Mouse (Mus musculus) heart, adult 2 months (tissue): Measurements from ENCODE around the gene Alkbh7. TPM values are rescaled to one million over a fixed set of nuclear protein-coding genes. Genes with fewer than 3 reads are reported as not detected.

Source experiments
- DNase-seq, 2 experiments: peaks; one replicate each; pipeline ENCODE4 v3.0.0; 2021
- H3K27ac ChIP-seq: fragments of 200-600 bp; 2 replicates; pipeline ENCODE4 v1.8.1; 2022
- H3K27me3 ChIP-seq: fragments of 200-500 bp; 2 replicates; pipeline ENCODE4 v1.6.1; 2012; ENCODE audit warnings: mild to moderate bottlenecking, low read length, inconsistent platforms, mixed read lengths; ENCODE audit not compliant: control insufficient read depth, insufficient read depth
- H3K36me3 ChIP-seq: fragments of 200-500 bp; 2 replicates; pipeline ENCODE4 v1.6.1; 2012; ENCODE audit warnings: low read length, inconsistent platforms; ENCODE audit not compliant: control insufficient read depth, insufficient read depth
- H3K4me1 ChIP-seq: fragments of 200-500 bp; 2 replicates; pipeline ENCODE4 v1.6.1; 2011; ENCODE audit warnings: low read length; ENCODE audit not compliant: control insufficient read depth, insufficient read depth
- H3K4me3 ChIP-seq: fragments of 200-600 bp; 2 replicates; pipeline ENCODE4 v1.8.1; 2022
- H3K79me2 ChIP-seq: fragments of 200-500 bp; replicated peaks from 2 replicates; pipeline ENCODE4 v1.6.1; 2012; ENCODE audit warnings: mild to moderate bottlenecking, inconsistent platforms, low read length, moderate library complexity, mixed read lengths; ENCODE audit not compliant: control insufficient read depth, insufficient read depth
- H3K9ac ChIP-seq: fragments of 200-500 bp; 2 replicates; pipeline ENCODE4 v1.6.1; 2012; ENCODE audit warnings: low read depth, mild to moderate bottlenecking, control low read depth, inconsistent platforms, low read length, mixed read lengths
- CTCF ChIP-seq: fragments of 200-600 bp; IDR thresholded peaks from 2 replicates; pipeline ENCODE4 v1.8.1; 2022; ENCODE audit warnings: antibody characterized with exemption, mild to moderate bottlenecking, moderate library complexity
- EP300 ChIP-seq: fragments of 200-500 bp; IDR thresholded peaks from 2 replicates; pipeline ENCODE4 v1.6.1; 2011; ENCODE audit warnings: low read depth, low read length, control low read depth; ENCODE audit not compliant: insufficient read depth
- POLR2A ChIP-seq: fragments of 200-500 bp; IDR thresholded peaks from 2 replicates; pipeline ENCODE4 v1.6.1; 2011; ENCODE audit warnings: mild to moderate bottlenecking, low read depth, low read length, control low read depth; ENCODE audit not compliant: insufficient read depth
- WGBS: fragments of 180-500 bp; shearing (Covaris S2); methylation state at CpG from one replicate; pipeline ENCODE4 v1.1.7; 2018; 5-methylcytosine and 5-hydroxymethylcytosine counted together
- intact Hi-C: fragments of 180-260 bp; cut with DNase I; formaldehyde crosslinking; loops from one replicate; pipeline ENCODE4 v1.15.1; 2025
- long read RNA-seq: library from polyadenylated mRNA; stranded (forward); transcript quantifications from one replicate; pipeline ENCODE4 v2.0.0, GENCODE M21; 2021
- polyA plus RNA-seq: library from polyadenylated mRNA; depleted of rRNA; stranded (reverse); fragments of >200 nt; gene quantifications from 2 replicates; pipeline ENCODE4 v1.2.3, GENCODE M21; 2012; rRNA removed
- total RNA-seq, 2 experiments: library from RNA; stranded (reverse); gene quantifications; 2 replicates each; pipeline ENCODE4 v1.2.3; 2021

The Alkbh7 gene
- total RNA-seq (10 to 100 TPM; 65.3 to 72.8 TPM), polyA plus RNA-seq (74.5 and 90.8 TPM in 2 replicates)
- long read RNA-seq, transcript Alkbh7-201 (4 exons, 917 nt), result major isoform, 42 of 48 reads
- long read RNA-seq, partial matches to known transcripts, result 3 of 48 reads
- long read RNA-seq, other reads (novel, unspliced or antisense), result 0 of 48 reads

DNA sequence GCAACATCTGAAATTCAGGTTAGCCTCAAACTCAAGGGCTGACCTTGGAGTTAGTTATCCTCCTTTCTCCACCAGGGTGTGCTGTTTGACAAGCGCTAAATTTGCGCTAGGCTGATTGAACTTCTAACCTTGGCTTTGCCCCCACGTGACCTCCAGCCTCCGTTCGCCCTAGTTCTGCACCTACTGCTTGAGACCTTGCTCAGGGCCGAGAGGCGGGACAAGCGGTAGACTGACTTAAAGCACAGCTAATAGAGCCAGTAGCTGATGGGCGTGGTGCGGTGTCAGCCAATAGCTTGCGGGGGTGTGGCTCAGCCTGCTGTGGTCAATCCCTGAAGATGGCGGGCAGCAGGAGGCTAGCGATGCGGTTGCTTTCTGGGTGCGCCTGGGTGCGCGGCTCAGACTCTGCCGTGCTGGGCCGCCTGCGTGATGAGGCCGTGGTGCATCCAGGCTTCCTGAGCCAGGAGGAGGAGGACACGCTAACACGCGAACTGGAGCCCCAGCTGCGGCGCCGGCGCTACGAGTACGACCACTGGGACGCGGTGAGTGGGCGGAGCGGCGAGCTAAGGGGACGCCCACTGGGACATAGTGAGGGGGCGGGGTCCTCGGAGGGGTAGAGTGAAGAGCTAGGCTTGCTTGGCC, at the start of gene Alkbh7:
Gene Alkbh7, plus strand, starts transcription at position 311 of the 639 bp plus-strand sequence.
- Histone ChIP-seq H3K79me2 (no peaks in the 10 kb centered on the region), H3K27ac (peak within 1 kb of the TSS; percentile 84), H3K4me3 (peak within 1 kb of the TSS; percentile 51), H3K4me1 (peaks cover 4% of the 10 kb centered on the region; the same call in 1 of the 2 replicates), H3K36me3 (no peaks in the 10 kb centered on the region), H3K9ac (peak within 1 kb of the TSS; percentile 82), H3K27me3 (no peaks in the 10 kb centered on the region)
- under 1% methylated on average over 38 of the region's 38 CpGs for WGBS
- intact Hi-C loops, result loop anchor here (2.0 kb wide), 3 partner anchors 100 to 338 kb away; no protein-coding TSS in a partner anchor
- peak; percentile 90 for TF ChIP-seq EP300
- TF ChIP-seq POLR2A, result peak; percentile 82
- peak; percentile 89 for TF ChIP-seq CTCF
- DNase-seq, result peak; percentile 93 to 98

DNA sequence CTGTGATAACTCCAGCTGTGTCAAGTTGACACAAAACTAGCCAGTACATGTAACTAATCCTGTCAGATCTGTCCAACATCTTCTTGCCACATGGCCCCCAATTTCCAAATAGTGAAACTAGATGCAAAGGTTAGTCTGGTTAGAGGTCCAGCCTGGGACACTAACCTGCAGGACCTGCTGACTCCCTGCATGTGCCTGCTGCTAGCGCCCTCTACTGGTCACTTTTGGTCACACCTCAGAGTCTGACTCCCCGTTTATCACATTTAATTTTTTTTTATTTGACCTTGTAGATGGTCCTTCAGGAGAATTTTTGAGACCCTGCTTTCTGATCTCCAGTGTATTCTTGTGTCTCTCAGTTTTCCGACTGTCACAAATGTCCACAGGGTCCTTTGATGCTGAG, 46.2 kb upstream of the Alkbh7 start:
- no peaks in the 10 kb centered on the region for H3K79me2 ChIP-seq
- WGBS, result 15% methylated on average over 3 of the region's 3 CpGs
- peak; percentile 38 to 70 for DNase-seq
- no peak overlapping the region for H3K9ac ChIP-seq
- TF ChIP-seq CTCF (peak; percentile 94), POLR2A (no peak), EP300 (0 out of 2 replicates have a peak, but pooled peaks have one; percentile 49)
- no peaks in the 10 kb centered on the region for H3K27me3 ChIP-seq
- no peak overlapping the region for H3K27ac ChIP-seq
- no peaks in the 10 kb centered on the region for H3K4me1 ChIP-seq
- intact Hi-C loops, result loop anchor here (1.0 to 2.0 kb wide), 2 partner anchors 54 to 142 kb away; no protein-coding TSS in a partner anchor
- no peak overlapping the region for H3K4me3 ChIP-seq
- H3K36me3 ChIP-seq, result no peaks in the 10 kb centered on the region

DNA sequence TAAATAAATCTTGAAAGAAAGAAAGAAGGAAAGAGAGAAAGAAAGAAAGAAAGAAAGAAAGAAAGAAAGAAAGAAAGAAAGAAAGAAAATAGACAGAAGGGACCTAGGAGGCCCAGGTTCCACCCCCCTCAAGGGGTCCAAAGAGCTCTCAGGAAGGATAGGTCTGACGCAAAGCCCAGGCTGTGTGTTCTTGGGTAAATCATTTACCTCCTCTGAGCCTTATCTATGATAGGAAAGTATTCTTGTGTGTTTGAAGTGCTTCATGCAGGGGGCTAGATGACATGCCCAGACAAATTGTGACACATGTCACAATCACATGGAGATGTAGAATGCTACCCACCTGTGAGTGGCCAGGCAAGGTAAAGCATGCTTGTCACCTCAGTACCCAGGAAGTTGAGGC, 44.5 kb upstream of the Alkbh7 start:
- no peaks in the 10 kb centered on the region for H3K79me2 ChIP-seq
- intact Hi-C loops, result no loop called here
- no peaks in the 10 kb centered on the region for H3K27me3 ChIP-seq
- H3K4me1 ChIP-seq, result no peaks in the 10 kb centered on the region
- H3K36me3 ChIP-seq, result no peaks in the 10 kb centered on the region
- H3K27ac ChIP-seq, result no peak overlapping the region
- no peak overlapping the region for H3K9ac ChIP-seq
- TF ChIP-seq POLR2A, result no peak
- no peak for DNase-seq
- WGBS, result 89% methylated on average over 1 of the region's 1 CpGs
- H3K4me3 ChIP-seq, result no peak overlapping the region

DNA sequence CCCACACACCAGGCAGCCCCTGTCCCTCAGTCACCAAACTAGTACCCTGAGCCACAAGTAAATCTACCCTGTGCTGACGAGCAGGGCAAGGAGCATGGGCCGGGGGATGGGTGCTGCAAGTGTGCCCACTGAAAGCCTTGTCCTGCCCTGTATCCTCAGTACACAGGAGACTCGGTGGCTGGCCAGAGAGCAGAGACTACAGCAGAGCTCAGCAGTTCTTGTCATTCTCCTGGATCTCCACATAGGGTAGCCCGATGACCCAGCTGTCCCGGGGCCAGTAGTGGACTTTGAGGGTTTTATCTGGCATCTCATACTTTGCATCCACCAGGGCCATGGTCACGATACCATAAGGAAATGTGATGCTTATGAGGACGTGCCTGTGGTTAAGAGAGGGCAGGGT, 42.3 kb upstream of the Alkbh7 start:
- no peak for TF ChIP-seq EP300
- no peak for TF ChIP-seq POLR2A
- TF ChIP-seq CTCF, result no peak
- 77% methylated on average over 7 of the region's 7 CpGs for WGBS
- no peak overlapping the region for H3K9ac ChIP-seq
- peaks cover 2% of the 10 kb centered on the region; the same call in 1 of the 2 replicates for H3K27me3 ChIP-seq
- intact Hi-C loops, result no loop called here
- no peak for DNase-seq
- no peaks in the 10 kb centered on the region for H3K4me1 ChIP-seq
- no peak overlapping the region for H3K4me3 ChIP-seq
- no peak overlapping the region for H3K27ac ChIP-seq
- H3K36me3 ChIP-seq, result no peaks in the 10 kb centered on the region
- H3K79me2 ChIP-seq, result no peaks in the 10 kb centered on the region

DNA sequence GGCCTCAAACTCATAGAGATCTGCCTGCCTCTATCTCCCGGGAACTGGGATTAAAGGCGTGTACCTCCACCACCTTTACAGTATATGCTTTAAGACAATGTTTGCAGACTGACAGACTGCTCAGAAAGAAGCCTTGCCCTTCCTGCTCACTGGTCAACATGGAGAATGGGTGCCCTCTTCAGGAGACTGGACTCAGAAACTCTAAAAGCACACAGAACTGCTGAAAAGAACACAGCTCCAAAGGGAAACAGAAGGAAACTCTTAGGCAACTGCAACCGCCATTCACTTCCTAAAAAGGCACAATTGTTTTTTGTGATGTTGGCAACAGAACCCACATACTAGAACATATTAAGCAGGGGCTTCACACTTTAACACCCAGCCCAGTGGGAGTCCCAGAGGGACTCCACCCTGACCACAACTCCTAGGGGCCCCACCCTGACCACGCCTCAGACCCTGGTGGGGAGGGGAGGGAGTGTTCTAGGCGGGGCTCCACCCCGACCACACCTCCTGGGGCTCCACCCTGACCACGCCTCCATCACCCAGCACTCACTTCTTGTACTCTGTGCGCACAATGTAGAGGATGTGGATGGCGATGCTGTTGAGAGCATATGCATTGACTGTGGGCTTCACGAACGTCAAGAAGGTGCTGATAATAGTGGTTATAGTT, 39.2 kb upstream of the Alkbh7 start:
- Histone ChIP-seq H3K4me1 (no peaks in the 10 kb centered on the region), H3K27ac (no peak overlapping the region), H3K4me3 (no peak overlapping the region), H3K9ac (no peak overlapping the region), H3K79me2 (no peaks in the 10 kb centered on the region), H3K36me3 (no peaks in the 10 kb centered on the region), H3K27me3 (peaks cover 2% of the 10 kb centered on the region; the same call in 1 of the 2 replicates)
- DNase-seq, result peak in 1 of 2 experiments; percentile 37
- 20% methylated on average over 11 of the region's 11 CpGs for WGBS
- intact Hi-C loops, result no loop called here
- no peak for TF ChIP-seq POLR2A
- peak; percentile 27 for TF ChIP-seq CTCF

DNA sequence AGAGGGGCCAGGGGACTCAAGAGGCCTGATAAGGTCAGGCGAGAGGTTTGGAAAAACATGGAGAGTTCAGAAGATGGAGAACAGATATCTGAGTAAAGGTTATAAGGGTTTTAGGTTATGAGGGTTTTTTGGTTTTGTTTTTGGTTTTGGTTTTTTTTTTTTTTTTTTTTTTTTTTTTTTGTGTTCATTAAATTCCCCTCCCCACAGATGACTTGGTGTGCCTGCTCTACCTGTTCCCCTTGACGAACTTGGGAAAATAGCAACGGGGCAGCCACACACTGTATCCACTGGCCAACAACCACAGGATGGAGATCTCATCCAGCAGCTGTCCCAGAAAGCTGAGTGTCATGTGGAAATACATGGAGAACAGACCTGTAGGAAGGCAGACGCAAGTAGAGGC, 38.5 kb upstream of the Alkbh7 start:
- Histone ChIP-seq H3K4me1 (no peaks in the 10 kb centered on the region), H3K79me2 (no peaks in the 10 kb centered on the region), H3K27ac (no peak overlapping the region), H3K27me3 (peaks cover 2% of the 10 kb centered on the region; the same call in 1 of the 2 replicates), H3K9ac (no peak overlapping the region), H3K4me3 (no peak overlapping the region), H3K36me3 (no peaks in the 10 kb centered on the region)
- no peak for TF ChIP-seq CTCF
- no peak for TF ChIP-seq EP300
- TF ChIP-seq POLR2A, result no peak
- intact Hi-C loops, result no loop called here
- 68% methylated on average over 4 of the region's 4 CpGs for WGBS
- DNase-seq, result no peak
